Comparison of ENCODE assay signal across 1 mouse cellular context in the genomic region with DNA sequence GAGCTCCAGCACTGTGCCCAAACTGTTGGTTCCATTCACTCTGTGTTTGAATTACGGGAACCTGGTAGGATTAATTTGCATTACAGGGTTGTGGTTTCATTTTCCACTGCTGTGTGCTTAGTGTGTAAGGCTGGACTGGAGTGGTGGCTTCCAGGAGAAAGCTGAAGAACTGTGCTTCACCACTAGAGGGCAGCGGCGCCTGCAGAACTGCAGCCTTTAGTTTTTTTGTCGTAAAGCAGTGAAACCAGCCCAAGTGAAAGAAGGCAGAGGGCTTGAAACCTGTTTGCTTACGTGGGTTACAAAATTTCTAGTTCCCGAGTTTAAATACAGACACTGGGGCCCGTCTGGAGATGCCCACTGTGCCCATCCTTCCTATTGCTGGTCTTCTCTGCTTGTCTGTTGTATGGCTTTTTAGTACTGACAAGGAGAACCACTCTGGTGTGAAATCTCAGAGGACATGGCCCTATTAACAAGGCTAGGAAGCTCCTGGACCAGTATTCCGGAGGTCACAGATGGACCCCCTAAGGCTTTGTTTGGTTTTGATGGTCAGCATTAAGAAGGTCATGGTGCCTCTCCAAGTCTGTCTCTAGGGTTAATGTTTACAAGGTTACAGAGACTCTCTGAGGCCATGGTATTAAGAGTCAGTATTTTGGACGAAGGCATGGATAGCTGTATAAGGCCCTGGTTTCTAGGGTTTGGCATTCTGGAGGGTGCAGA.
TF ChIP-seq lines count a peak whose summit lies in the region.

No protein-coding gene starts in this region.

TF ChIP-seq in CH12.LX, 34 proteins besides CTCF, POLR2A, EP300 and RAD21 (continued from another document):
- TF ChIP-seq SIN3A (IDR thresholded peaks at IDR 0.05; ENCODE audit: low read length), result peak; percentile 75
- peak; percentile 85 for TF ChIP-seq ZC3H11A (IDR thresholded peaks at IDR 0.05; ENCODE audit: low read depth, low read length)
- TF ChIP-seq CHD2 (IDR thresholded peaks at IDR 0.05; ENCODE audit: low read length), result no peak
- TF ChIP-seq MXI1 (IDR thresholded peaks at IDR 0.05; ENCODE audit: low read depth, low read length), result peak; percentile 69
- TF ChIP-seq ZKSCAN1 (IDR thresholded peaks at IDR 0.05; ENCODE audit: borderline replicate concordance, low read depth, low read length), result no peak
- no peak for TF ChIP-seq NRF1 (IDR thresholded peaks at IDR 0.05; ENCODE audit: low read depth, low read length)
- TF ChIP-seq MAFK (IDR thresholded peaks at IDR 0.05; ENCODE audit: insufficient replicate concordance, low read length), result peak; percentile 51; the same call in 1 of the 2 replicates
- 0 out of 2 replicates have a peak, but pooled peaks have one; percentile 39 for TF ChIP-seq KAT2A (IDR thresholded peaks at IDR 0.05; ENCODE audit: insufficient replicate concordance, low read length)
- TF ChIP-seq ELF1 (IDR thresholded peaks at IDR 0.05; ENCODE audit: low read depth, low read length), result peak; percentile 51; the same call in 1 of the 2 replicates
- 0 out of 2 replicates have a peak, but pooled peaks have one; percentile 15 for TF ChIP-seq ETS1 (conservative IDR thresholded peaks at IDR 0.05; ENCODE audit: low read depth, low read length)
- TF ChIP-seq RCOR1 (conservative IDR thresholded peaks at IDR 0.05; ENCODE audit: low read depth, low read length), result no peak
- TF ChIP-seq POLR2AphosphoS2 (IDR thresholded peaks at IDR 0.05; ENCODE audit: low read depth, low read length), result no peak
- TF ChIP-seq UBTF (IDR thresholded peaks at IDR 0.05; ENCODE audit: low read depth, low read length), result no peak
- peak; percentile 79 for TF ChIP-seq IRF4 (IDR thresholded peaks at IDR 0.05; ENCODE audit: low read depth, low read length)
- TF ChIP-seq BHLHE40 (IDR thresholded peaks at IDR 0.05; ENCODE audit: low read depth, low read length), result no peak
